Mouse (Mus musculus) frontal cortex, adult 2 months (tissue): ENCODE results near the gene Erlin1. TPM values are rescaled to one million over a fixed set of nuclear protein-coding genes. Genes with fewer than 3 reads are reported as not detected.

ENCODE experiments used
- DNase-seq, 2 experiments: peaks; one replicate each; pipeline ENCODE4 v3.0.0; 2022; ENCODE audit warnings: low spot score in 1 of 2; ENCODE audit errors: extremely low spot score in 1 of 2
- polyA plus RNA-seq: library from polyadenylated mRNA; depleted of rRNA; stranded (reverse); fragments of >200 nt; gene quantifications from 2 replicates; pipeline ENCODE4 v1.2.3, GENCODE M21; 2012; rRNA removed

Gene Erlin1
- 17.3 and 19.2 TPM in 2 replicates for polyA plus RNA-seq

DNA sequence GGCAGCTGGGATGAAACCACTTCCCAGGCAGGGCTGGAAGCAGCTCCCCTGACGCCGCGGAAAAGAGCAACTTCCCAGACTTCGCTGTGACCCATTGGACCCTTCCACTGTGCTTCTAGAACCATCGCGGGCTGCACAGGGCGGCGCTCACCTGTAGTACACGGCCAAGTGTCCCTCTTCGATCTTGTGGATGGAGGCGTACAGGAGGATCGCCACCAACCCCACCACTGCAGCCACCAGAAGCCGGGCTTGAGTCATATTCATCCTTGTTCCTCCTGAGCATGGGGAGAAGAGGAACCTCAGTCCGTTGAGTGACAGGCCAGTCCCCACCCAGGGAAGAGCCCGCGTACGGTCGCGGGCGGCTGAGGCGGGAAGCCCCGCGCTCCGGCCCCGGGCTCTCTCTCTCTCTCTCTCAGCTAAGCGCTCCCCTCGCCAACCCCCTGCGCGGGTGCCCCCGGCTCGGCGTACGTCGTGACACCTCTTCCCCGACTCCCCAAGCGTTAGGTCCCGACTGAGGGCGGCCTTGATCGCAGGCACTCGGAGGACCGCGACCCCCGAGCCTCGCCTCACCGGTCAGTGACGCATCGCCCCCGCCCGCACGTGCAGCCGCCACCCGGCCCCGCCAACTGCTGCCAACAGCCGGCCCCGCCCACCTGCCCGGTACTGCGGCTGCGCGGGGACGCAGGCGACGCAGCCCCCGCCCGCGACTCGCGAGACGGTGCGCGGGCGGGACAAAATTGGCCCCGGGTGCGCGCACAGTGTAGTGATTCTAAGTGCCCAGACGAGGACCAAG, at the start of gene Erlin1:
Erlin1 (minus strand) TSS at position 665 of the 793 bp plus-strand sequence.
- peak; percentile 66 to 91 for DNase-seq

DNA sequence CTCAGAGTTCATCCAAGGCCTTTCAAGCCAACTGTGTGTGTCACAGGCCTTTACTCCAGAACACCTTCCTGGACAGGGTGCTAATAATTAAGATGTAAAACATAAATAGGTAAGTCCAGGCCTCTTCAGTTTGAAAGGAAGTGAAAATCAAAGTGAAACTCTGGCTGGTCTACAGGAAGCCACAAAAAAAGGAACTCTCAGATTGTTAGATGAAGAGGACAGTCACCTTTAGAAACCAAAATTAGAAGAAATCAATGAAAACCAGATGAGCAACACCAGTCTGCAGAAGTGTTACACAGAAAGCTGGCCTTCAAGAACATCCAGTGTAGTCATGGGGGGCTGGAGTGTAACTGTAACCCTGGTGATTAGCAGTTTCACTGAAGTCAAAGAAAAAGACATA, 48.2 kb upstream of the Erlin1 start:
- DNase-seq, result no peak

GRCm38 (mm10) chr19:44111706-44112105, 42.1 kb upstream of the Erlin1 start:
- DNase-seq, result no peak

GRCm38 (mm10) chr19:44110356-44110755, 40.8 kb upstream of the Erlin1 start:
- no peak for DNase-seq

GRCm38 (mm10) chr19:44108996-44109395, 39.4 kb upstream of the Erlin1 start:
- no peak for DNase-seq

- DNase-seq, result peak in 1 of 2 experiments; percentile 26
Observed at GRCm38 (mm10) chr19:44107661-44108521, 38.3 kb upstream of the Erlin1 start.

GRCm38 (mm10) chr19:44106831-44107660, 37.5 kb upstream of the Erlin1 start, which contains the start of gene Chuk:
Gene Chuk (minus strand): TSS chr19:44107480.
- DNase-seq, result peak; percentile 89 to 96

DNA sequence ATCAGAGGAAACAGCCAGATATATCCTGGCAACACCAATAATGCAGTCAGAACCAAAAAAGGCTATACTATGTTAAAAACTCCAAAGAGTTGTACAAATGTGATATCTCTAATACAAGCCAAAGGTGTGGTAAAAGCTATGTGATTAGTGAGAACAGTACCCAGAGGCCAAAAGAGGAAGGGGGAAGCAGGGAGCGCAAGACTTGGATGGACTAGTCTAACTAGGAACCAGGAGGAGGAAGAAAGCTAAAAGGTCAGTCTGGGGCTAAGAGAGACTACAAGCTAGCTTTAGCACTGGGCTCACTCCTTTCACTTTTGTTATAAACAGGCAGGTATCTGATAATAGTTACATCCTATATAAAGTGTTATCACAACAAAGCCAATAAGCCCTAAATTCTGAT, 34.8 kb upstream of the Erlin1 start:
- no peak for DNase-seq

DNA sequence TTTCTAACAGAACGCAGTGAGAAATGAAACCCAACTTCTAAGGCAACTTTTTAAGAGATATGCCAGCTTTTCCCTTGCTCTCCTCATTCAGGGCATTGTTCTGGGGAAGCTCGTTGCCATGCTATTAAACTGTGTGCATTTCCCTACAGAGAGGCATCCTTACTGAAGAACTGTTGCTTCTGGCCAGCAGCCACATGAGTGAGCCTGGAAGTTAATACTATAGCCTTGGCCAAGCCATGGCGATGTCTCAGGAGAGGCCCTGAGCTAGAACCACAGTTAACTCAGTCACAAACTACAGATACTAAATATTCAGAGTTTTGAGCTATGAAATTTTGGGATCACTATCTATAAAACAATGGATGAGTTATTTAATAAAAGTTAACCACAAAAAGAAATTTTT, 33.4 kb upstream of the Erlin1 start:
- DNase-seq, result no peak

- DNase-seq, result no peak
Observed at GRCm38 (mm10) chr19:44100840-44101239, 31.3 kb upstream of the Erlin1 start.

DNA sequence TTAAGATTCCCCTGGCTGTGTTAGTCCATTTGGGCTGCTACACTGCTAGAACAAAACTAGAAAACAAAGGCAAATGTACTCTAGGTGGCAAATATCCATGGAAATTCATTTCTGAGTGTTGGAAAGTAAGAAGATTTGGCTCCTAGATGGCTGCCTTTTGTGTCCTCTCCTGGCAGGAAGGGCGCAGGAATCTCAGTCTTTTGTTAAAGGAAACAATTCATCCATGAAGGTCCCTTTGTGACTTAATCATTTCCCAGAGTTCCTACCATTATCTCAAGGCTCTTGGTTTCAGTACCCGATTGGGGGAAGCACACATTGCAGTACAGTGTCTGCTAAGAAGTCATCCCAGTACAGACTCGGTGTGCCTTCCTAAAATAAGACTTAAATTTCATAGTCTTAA, 16.7 kb upstream of the Erlin1 start:
- DNase-seq, result no peak

DNA sequence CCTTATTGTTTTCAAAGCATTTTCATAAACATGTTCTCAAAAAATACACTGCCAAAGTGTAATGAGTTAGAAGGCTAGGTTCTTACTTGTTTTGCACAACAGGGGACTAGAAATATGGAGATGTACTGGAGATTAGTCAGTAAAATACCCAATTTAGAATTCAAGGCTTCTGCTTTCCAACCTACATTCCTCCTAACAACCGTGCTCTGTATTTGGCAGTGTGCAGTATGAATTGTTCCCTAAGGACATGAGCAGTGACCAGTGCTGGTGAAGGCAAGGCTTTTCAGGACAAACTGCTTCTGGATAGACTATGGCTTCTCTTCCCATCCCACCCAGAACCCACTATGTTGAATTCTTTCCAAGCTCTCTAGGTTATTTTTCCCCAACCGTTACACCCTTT, 11.3 kb upstream of the Erlin1 start:
- peak in 1 of 2 experiments; percentile 28 for DNase-seq

DNA sequence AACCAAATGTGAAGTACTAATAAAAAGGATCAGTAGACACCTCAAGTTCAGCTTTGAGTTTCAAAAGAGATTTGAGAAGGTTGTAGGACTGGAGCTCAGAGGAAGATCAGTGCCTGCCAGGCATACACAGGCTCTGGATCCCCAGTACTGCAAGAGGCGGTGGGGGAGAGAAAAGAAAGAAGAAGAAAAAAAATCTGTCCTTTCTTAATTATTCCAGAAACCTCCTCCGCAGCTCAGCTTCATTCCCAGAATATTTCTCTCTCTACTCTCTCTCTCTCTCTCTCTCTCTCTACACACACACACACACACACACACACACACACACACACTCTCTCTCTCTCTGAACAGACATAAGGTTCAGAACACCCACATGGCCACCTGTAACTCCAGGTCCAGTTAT, 10.4 kb upstream of the Erlin1 start:
- peak in 1 of 2 experiments; percentile 25 for DNase-seq

GRCm38 (mm10) chr19:44077024-44077423, 7.4 kb upstream of the Erlin1 start:
- no peak for DNase-seq

- DNase-seq, result no peak
Observed at GRCm38 (mm10) chr19:44076457-44076856, 6.9 kb upstream of the Erlin1 start.

DNA sequence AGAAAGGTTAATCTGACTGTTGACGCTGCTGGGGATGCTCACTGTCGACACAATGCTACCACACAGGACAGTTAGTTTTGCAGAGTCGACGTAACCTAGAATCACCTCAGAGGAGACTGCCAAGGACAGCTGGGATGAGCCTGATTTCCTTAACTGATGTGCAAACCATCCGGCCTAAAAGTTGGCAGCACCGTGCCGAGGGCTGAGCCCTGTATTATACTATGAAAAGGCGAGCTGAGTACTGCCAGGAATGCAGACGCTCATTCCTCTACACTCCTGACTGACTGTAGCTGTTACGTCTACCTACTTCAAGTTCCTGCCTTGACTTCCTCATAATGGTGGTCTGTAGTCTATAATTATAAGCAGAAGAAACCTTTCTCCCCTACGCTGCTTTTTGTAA, 5.4 kb upstream of the Erlin1 start:
- DNase-seq, result no peak

GRCm38 (mm10) chr19:44071166-44071565, 1.6 kb upstream of the Erlin1 start:
- DNase-seq, result no peak

DNA sequence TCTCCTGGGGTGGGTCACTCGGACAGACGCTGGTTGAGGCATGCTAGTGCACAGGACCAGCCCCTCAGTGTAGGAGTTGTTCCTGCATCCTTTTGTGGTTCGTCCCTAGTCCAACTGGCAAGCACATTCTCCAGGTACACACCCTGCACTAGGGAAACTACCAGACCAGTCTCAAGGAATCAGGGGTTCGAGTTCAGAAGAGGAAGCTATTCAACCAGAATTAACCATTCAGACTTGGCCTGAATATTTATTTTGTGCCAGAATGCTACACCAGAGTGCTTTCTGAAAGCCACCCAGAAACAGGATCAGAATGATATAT, 288 bp upstream of the Erlin1 start:
- DNase-seq, result no peak

GRCm38 (mm10) chr19:44068232-44068631, 1.4 kb downstream of the Erlin1 start:
- no peak for DNase-seq

DNA sequence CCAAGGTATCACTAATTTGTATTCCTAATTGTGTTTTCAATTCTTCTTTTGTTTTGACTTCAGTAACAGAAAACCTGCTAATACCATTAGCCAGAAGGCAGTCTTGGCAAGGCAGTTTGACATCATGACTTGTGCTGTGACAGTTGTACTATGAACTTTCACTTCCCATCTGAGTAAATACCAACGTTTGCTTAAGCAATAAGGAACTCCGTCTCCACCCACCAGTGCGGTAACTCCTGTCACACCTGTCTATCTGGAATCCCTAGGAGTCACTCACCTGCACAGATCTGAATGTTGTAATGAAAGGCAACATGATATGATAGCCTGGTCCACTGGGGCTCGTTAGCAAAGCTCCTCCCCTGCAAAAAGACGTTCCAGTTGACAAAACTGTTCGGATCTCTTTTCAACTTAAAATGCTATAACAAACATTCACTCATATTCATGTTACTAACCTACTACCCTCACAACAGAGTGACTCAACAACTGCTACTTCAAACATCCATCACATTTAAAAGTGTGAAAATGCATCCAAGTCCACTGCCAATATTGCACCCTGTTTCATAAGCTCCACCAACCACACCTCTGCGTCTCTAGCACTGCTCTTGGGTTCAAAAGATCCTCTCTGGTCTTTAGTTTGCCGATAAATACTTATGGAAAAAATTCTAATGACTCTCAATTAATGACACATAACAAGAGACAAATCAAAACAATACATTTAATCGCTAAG, 2.1 kb downstream of the Erlin1 start:
- peak in 1 of 2 experiments; percentile 20 for DNase-seq
